Mouse (Mus musculus) neural tube, embryonic 11.5 days (tissue): ENCODE measurements at regions not wholly inside any gene's neighbourhood (a gene's known extent, or its start where the extent isn't known, plus 50 kb on each side); places are given as distances from the start of the nearest gene placed in this dataset.
A peak's percentile ranks its signal among the peaks of the same experiment; 100 is the strongest.

Experiments
- ATAC-seq: fragments of 200-750 bp; cut with Nextera tagmentation; 2 replicates; pipeline ENCODE4 v1.8.0; 2017; ENCODE audit warnings: moderate number of reproducible peaks, mild to moderate bottlenecking, moderate TSS enrichment, moderate library complexity; ENCODE audit not compliant: insufficient read depth, low FRiP score, low TSS enrichment
- DNase-seq: peaks from one replicate; pipeline ENCODE4 v3.0.0-alpha.2; 2015; ENCODE audit warnings: low spot score
- H3K27ac ChIP-seq: fragments of 300-500 bp; sonication (generic); 2 replicates; pipeline ENCODE4 v1.5.1; 2014; ENCODE audit warnings: low read depth, mild to moderate bottlenecking, low read length
- H3K27me3 ChIP-seq: fragments of 300-500 bp; sonication (generic); 2 replicates; pipeline ENCODE4 v1.6.1; 2014; ENCODE audit warnings: mild to moderate bottlenecking, low read length, mixed read lengths; ENCODE audit not compliant: control insufficient read depth, insufficient read depth
- H3K36me3 ChIP-seq: fragments of 300-500 bp; sonication (generic); 2 replicates; pipeline ENCODE4 v1.6.1; 2014; ENCODE audit warnings: mild to moderate bottlenecking, low read length, moderate library complexity, mixed read lengths; ENCODE audit not compliant: control insufficient read depth, insufficient read depth
- H3K4me1 ChIP-seq: fragments of 300-500 bp; sonication (generic); 2 replicates; pipeline ENCODE4 v1.6.1; 2014; ENCODE audit warnings: low read length, mixed read lengths; ENCODE audit not compliant: control insufficient read depth, insufficient read depth
- H3K4me2 ChIP-seq: fragments of 300-500 bp; sonication (generic); 2 replicates; pipeline ENCODE4 v1.6.1; 2014; ENCODE audit warnings: low read depth, mild to moderate bottlenecking, moderate library complexity
- H3K4me3 ChIP-seq: fragments of 300-500 bp; sonication (generic); 2 replicates; pipeline ENCODE4 v1.5.1; 2014; ENCODE audit warnings: low read depth, low read length
- H3K9ac ChIP-seq: fragments of 300-500 bp; sonication (generic); 2 replicates; pipeline ENCODE4 v1.6.1; 2014; ENCODE audit warnings: mild to moderate bottlenecking, low read length
- H3K9me3 ChIP-seq: fragments of 300-500 bp; sonication (generic); 2 replicates; pipeline ENCODE4 v1.6.1; 2016; ENCODE audit warnings: low read length; ENCODE audit not compliant: control insufficient read depth
- WGBS: fragments of 180-500 bp; shearing (Covaris S2); extraction: QIAGEN DNeasy Blood & Tissue Kit; methylation state at CpG from one replicate; pipeline ENCODE4 v1.1.7; 2014; 5-methylcytosine and 5-hydroxymethylcytosine counted together

GRCm38 (mm10) chr10:21824418-21825025, 57.5 kb upstream of the Sgk1 start:
- Histone ChIP-seq H3K9ac (no peak overlapping the region), H3K27ac (0 out of 2 replicates have a peak overlapping the region, but pooled peaks have one; percentile 20), H3K9me3 (no peaks in the 10 kb centered on the region), H3K4me1 (no peaks in the 10 kb centered on the region), H3K27me3 (no peaks in the 10 kb centered on the region), H3K36me3 (no peaks in the 10 kb centered on the region), H3K4me3 (no peak overlapping the region), H3K4me2 (no peak overlapping the region)
- 43% methylated on average over 12 of the region's 12 CpGs for WGBS
- peak; percentile 50 for DNase-seq
- no peak for ATAC-seq

GRCm38 (mm10) chr10:21826793-21827504, 55.0 kb upstream of the Sgk1 start:
- H3K9me3 ChIP-seq = no peaks in the 10 kb centered on the region
- no peak for ATAC-seq
- H3K36me3 ChIP-seq = no peaks in the 10 kb centered on the region
- no peak overlapping the region for H3K4me2 ChIP-seq
- no peaks in the 10 kb centered on the region for H3K27me3 ChIP-seq
- H3K4me3 ChIP-seq = no peak overlapping the region
- H3K9ac ChIP-seq = no peak overlapping the region
- H3K27ac ChIP-seq = no peak overlapping the region
- DNase-seq = no peak
- H3K4me1 ChIP-seq = no peaks in the 10 kb centered on the region
- 50% methylated on average over 5 of the region's 5 CpGs for WGBS

GRCm38 (mm10) chr10:21827505-21827844, 54.5 kb upstream of the Sgk1 start:
- 69% methylated on average over 3 of the region's 3 CpGs for WGBS
- Histone ChIP-seq H3K4me2 (no peak overlapping the region), H3K36me3 (no peaks in the 10 kb centered on the region), H3K9me3 (no peaks in the 10 kb centered on the region), H3K4me3 (no peak overlapping the region), H3K9ac (no peak overlapping the region), H3K4me1 (no peaks in the 10 kb centered on the region), H3K27ac (no peak overlapping the region), H3K27me3 (no peaks in the 10 kb centered on the region)
- ATAC-seq = no peak
- DNase-seq = no peak

DNA sequence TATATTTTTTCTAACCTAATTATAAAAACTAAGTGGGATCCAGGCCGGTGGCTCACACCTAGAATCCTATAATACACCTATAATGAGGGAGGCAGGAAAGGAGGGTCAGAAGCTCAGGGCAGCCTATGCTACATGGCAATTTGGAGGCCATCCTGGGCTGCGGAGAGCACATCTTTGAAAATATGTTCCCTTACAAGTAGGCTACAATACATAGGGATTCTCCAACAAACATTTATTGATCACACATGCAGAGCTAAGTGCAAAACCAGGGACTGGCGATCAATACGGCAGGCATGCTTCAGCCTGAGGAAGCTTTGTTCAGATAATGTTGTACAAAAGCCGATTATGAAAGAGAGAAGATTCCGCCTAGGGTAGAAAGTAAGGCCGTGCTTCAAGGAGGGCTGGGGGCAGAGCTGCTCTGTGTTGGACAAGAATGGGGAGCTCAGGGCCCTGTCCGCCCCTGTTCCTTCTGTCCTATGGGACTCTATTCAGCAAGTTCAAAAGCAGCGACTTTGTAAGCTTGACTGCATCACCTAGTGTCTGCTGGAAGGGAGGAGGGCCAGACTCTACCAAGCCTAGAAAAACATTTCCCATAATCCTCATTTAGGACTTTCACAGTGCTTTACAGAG, 53.4 kb upstream of the Sgk1 start:
- Histone ChIP-seq H3K36me3 (no peaks in the 10 kb centered on the region), H3K9me3 (no peaks in the 10 kb centered on the region), H3K4me1 (no peaks in the 10 kb centered on the region), H3K27ac (no peak overlapping the region), H3K27me3 (no peaks in the 10 kb centered on the region), H3K4me3 (no peak overlapping the region), H3K4me2 (no peak overlapping the region), H3K9ac (no peak overlapping the region)
- no peak for ATAC-seq
- no peak for DNase-seq
- WGBS = 68% methylated on average over 9 of the region's 9 CpGs

- Histone ChIP-seq H3K4me1 (no peaks in the 10 kb centered on the region), H3K4me2 (no peak overlapping the region), H3K9ac (no peak overlapping the region), H3K27me3 (no peaks in the 10 kb centered on the region), H3K9me3 (no peaks in the 10 kb centered on the region), H3K27ac (no peak overlapping the region), H3K36me3 (no peaks in the 10 kb centered on the region), H3K4me3 (no peak overlapping the region)
- ATAC-seq (0 out of 2 replicates have a peak, but pooled peaks have one; percentile 31), DNase-seq (no peak)
- WGBS = 34% methylated on average over 11 of the region's 11 CpGs
Observed at GRCm38 (mm10) chr10:21829062-21829731, 52.8 kb upstream of the Sgk1 start.

DNA sequence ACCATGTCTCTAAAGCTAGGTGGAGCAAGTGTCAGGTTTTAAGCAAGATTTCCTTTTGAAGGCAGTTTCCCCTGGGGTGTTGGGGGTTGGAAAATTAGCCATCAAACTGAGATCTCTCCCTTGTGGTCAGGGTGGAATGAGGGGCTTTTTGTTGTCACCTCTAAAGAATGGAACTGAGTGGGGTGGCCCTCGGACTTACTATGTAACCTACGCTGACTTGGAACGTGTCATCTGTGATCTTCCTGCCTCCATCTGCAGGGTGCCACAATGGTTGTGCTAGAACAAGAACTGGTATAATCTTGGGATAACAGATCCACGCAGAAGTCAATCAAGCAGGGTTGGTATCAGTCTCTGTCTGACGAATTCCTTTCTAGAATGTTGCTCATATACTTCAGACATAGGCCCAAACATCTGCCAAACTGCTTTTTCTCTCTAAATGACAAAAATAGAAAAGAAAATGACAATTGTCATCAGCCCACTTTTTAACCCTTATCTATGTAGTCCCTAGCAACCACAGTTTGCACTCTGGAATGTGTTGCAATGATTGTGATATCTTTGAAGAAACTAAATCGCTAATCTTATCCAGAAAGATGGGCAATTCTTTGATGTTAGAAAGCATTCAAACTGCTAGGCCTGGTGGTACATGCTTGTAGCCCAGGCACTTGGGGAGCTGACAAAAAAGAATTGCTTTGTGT, 50.8 kb upstream of the Sgk1 start:
- Histone ChIP-seq H3K36me3 (no peaks in the 10 kb centered on the region), H3K27me3 (no peaks in the 10 kb centered on the region), H3K4me2 (no peak overlapping the region), H3K4me1 (no peaks in the 10 kb centered on the region), H3K9me3 (no peaks in the 10 kb centered on the region), H3K9ac (no peak overlapping the region), H3K4me3 (no peak overlapping the region), H3K27ac (no peak overlapping the region)
- ATAC-seq (no peak), DNase-seq (no peak)
- 84% methylated on average over 6 of the region's 6 CpGs for WGBS
